Mouse (Mus musculus): ENCODE results near the gene Pdgfc. TPM values are rescaled to one million over a fixed set of nuclear protein-coding genes. Genes with fewer than 3 reads are reported as not detected.

The Pdgfc gene
- total RNA-seq, 1 experiment: 16.9 TPM

DNA sequence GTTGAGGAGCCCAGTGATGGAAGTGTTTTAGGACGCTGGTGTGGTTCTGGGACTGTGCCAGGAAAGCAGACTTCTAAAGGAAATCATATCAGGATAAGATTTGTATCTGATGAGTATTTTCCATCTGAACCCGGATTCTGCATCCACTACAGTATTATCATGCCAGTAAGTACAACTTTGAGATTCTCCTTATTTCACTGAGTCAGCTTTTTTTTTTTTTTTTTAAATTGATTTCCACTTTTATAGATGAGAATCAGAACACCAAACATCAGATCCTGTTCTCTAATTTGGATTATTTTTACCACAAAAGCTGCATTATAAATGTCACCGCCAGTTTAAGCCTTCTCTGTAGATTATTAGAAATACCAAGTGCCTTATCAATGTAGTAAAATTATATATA, 138.6 kb downstream of the Pdgfc start:
- no peak for DNase-seq (ENCODE audit: low read depth, low spot score)
- TF ChIP-seq CHD2 (IDR thresholded peaks at IDR 0.05; ENCODE audit: low read depth, low read length): no peak
- peak; percentile 69; the same call in 1 of the 2 replicates for TF ChIP-seq MAFK (IDR thresholded peaks at IDR 0.05; ENCODE audit: insufficient read depth, low read depth, low read length)
- no peak overlapping the region for H3K4me3 ChIP-seq (ENCODE audit: insufficient read depth in 1 of 2, low read depth in 1 of 2, low read length in 2 of 2, poor library complexity in 1 of 2, severe bottlenecking in 1 of 2)
- H3K36me3 ChIP-seq (ENCODE audit: control insufficient read depth, insufficient read depth, low read length, poor library complexity, severe bottlenecking): no peaks in the 10 kb centered on the region
- in situ Hi-C loops (cut with MboI; ENCODE audit: low sequenced_read_pairs in 2 of 2, unreplicated experiment in 2 of 2): no loop called here
- H3K4me1 ChIP-seq (ENCODE audit: control insufficient read depth in 2 of 2, insufficient read depth in 2 of 2, low read length in 2 of 2, poor library complexity in 1 of 2): no peaks in the 10 kb centered on the region
- no peak overlapping the region for H3K27ac ChIP-seq (ENCODE audit: insufficient read depth, low read depth, low read length, poor library complexity, severe bottlenecking)
- no peaks in the 10 kb centered on the region for H3K9me3 ChIP-seq (ENCODE audit: control insufficient read depth, insufficient read depth, low read depth, low read length)
- H3K9ac ChIP-seq (ENCODE audit: insufficient read depth, low read depth, low read length, poor library complexity, severe bottlenecking): no peak overlapping the region

DNA sequence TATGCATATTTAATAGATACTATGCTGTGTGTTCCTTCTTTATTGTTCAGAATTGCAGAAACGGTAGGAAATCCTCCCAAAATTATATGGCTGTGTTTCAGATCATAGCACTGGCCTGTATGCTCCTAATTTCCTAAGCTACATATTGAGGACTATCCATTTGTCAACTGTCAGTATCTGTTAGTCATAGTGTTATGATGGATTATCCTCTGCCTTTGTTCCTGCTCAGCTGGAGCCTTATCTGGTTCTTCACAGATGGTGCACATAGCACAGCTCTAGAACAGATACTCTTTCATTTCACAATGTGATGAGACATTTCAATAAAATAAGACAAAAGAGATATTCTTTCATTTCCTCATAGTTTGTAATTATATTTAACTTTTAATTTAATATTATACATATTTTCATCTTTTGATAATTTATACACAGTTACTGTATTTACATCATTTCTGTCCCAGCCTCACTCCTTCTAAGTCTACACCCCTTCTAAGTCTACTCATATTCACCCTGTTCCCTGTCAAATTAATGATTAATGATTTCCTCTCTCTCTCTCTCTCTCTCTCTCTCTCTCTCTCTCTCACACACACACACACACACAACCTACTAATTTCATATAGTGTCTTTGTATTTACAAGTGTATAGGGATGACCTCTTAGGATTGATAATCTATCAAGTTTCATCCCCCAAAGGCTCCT, 145.2 kb downstream of the Pdgfc start:
- no peaks in the 10 kb centered on the region for H3K36me3 ChIP-seq (ENCODE audit: control insufficient read depth, insufficient read depth, low read length, poor library complexity, severe bottlenecking)
- no peaks in the 10 kb centered on the region for H3K4me1 ChIP-seq (ENCODE audit: control insufficient read depth in 2 of 2, insufficient read depth in 2 of 2, low read length in 2 of 2, poor library complexity in 1 of 2)
- TF ChIP-seq MAFK (IDR thresholded peaks at IDR 0.05; ENCODE audit: insufficient read depth, low read depth, low read length): no peak
- TF ChIP-seq ZC3H11A (IDR thresholded peaks at IDR 0.05; ENCODE audit: borderline replicate concordance, low read depth, low read length): no peak
- no peak for TF ChIP-seq HCFC1 (IDR thresholded peaks at IDR 0.05; ENCODE audit: borderline replicate concordance, insufficient read depth, low read length)
- TF ChIP-seq CHD2 (IDR thresholded peaks at IDR 0.05; ENCODE audit: low read depth, low read length): no peak
- no peak for TF ChIP-seq ZNF384 (IDR thresholded peaks at IDR 0.05; ENCODE audit: low read depth, low read length)
- no peak overlapping the region for H3K4me3 ChIP-seq (ENCODE audit: insufficient read depth in 1 of 2, low read depth in 1 of 2, low read length in 2 of 2, poor library complexity in 1 of 2, severe bottlenecking in 1 of 2)
- DNase-seq (ENCODE audit: low read depth, low spot score): no peak
- no peak overlapping the region for H3K27ac ChIP-seq (ENCODE audit: insufficient read depth, low read depth, low read length, poor library complexity, severe bottlenecking)
- H3K9ac ChIP-seq (ENCODE audit: insufficient read depth, low read depth, low read length, poor library complexity, severe bottlenecking): no peak overlapping the region
- in situ Hi-C loops (cut with MboI; ENCODE audit: low sequenced_read_pairs in 2 of 2, unreplicated experiment in 2 of 2): no loop called here
- no peaks in the 10 kb centered on the region for H3K9me3 ChIP-seq (ENCODE audit: control insufficient read depth, insufficient read depth, low read depth, low read length)

DNA sequence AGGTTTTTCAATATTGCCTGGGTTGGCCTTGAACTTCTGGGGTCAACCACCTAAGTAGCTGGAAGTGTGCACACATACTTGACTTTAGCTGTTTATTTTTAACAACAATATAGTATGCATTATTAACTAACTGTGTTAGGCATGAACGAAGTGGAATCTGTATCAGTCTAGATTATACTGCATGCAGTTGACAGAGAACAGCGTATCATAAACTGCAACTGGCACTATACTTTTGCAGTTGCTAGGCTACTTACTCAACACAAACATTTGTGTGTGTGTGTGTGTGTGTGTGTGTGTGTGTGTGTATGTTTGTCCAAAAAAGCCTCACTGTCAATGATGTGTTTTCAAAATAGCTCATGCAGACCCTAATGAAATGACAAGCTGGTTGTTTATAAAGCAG, 160.7 kb downstream of the Pdgfc start:
- in situ Hi-C loops (cut with MboI; ENCODE audit: low sequenced_read_pairs in 2 of 2, unreplicated experiment in 2 of 2): no loop called here
- no peak for TF ChIP-seq HCFC1 (IDR thresholded peaks at IDR 0.05; ENCODE audit: borderline replicate concordance, insufficient read depth, low read length)
- no peak for TF ChIP-seq ZC3H11A (IDR thresholded peaks at IDR 0.05; ENCODE audit: borderline replicate concordance, low read depth, low read length)
- TF ChIP-seq ZNF384 (IDR thresholded peaks at IDR 0.05; ENCODE audit: low read depth, low read length): no peak
- TF ChIP-seq MAFK (IDR thresholded peaks at IDR 0.05; ENCODE audit: insufficient read depth, low read depth, low read length): no peak
- no peak for TF ChIP-seq CHD2 (IDR thresholded peaks at IDR 0.05; ENCODE audit: low read depth, low read length)
- Histone ChIP-seq H3K4me1 (ENCODE audit: control insufficient read depth in 2 of 2, insufficient read depth in 2 of 2, low read length in 2 of 2, poor library complexity in 1 of 2) (no peaks in the 10 kb centered on the region), H3K36me3 (ENCODE audit: control insufficient read depth, insufficient read depth, low read length, poor library complexity, severe bottlenecking) (no peaks in the 10 kb centered on the region), H3K27ac (ENCODE audit: insufficient read depth, low read depth, low read length, poor library complexity, severe bottlenecking) (no peak overlapping the region), H3K9me3 (ENCODE audit: control insufficient read depth, insufficient read depth, low read depth, low read length) (no peaks in the 10 kb centered on the region), H3K9ac (ENCODE audit: insufficient read depth, low read depth, low read length, poor library complexity, severe bottlenecking) (no peak overlapping the region), H3K4me3 (ENCODE audit: insufficient read depth in 1 of 2, low read depth in 1 of 2, low read length in 2 of 2, poor library complexity in 1 of 2, severe bottlenecking in 1 of 2) (no peak overlapping the region)
- no peak for DNase-seq (ENCODE audit: low read depth, low spot score)

DNA sequence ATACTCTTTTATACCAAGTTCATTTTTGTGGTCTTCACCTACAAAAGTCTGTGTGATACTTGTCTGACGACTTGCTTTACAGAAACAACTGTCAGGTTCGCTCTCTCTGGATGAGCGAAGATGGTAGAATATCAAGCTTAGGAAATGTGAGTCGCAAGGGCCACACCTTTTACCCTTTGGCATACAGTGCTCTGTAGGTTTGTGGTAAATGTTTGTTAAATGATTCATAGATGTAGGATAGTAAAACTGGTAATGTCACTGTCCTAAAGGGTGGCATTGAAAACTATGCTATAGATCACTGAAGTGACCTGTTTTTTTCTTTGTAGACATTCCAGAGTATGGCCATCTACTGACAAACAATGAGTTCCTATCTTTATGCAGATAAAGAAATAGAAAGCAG, 161.4 kb downstream of the Pdgfc start:
- H3K4me1 ChIP-seq (ENCODE audit: control insufficient read depth in 2 of 2, insufficient read depth in 2 of 2, low read length in 2 of 2, poor library complexity in 1 of 2): no peaks in the 10 kb centered on the region
- no peak for DNase-seq (ENCODE audit: low read depth, low spot score)
- no peak overlapping the region for H3K9ac ChIP-seq (ENCODE audit: insufficient read depth, low read depth, low read length, poor library complexity, severe bottlenecking)
- no peak overlapping the region for H3K4me3 ChIP-seq (ENCODE audit: insufficient read depth in 1 of 2, low read depth in 1 of 2, low read length in 2 of 2, poor library complexity in 1 of 2, severe bottlenecking in 1 of 2)
- in situ Hi-C loops (cut with MboI; ENCODE audit: low sequenced_read_pairs in 2 of 2, unreplicated experiment in 2 of 2): no loop called here
- H3K36me3 ChIP-seq (ENCODE audit: control insufficient read depth, insufficient read depth, low read length, poor library complexity, severe bottlenecking): no peaks in the 10 kb centered on the region
- H3K27ac ChIP-seq (ENCODE audit: insufficient read depth, low read depth, low read length, poor library complexity, severe bottlenecking): no peak overlapping the region
- H3K9me3 ChIP-seq (ENCODE audit: control insufficient read depth, insufficient read depth, low read depth, low read length): no peaks in the 10 kb centered on the region
- TF ChIP-seq MAFK (IDR thresholded peaks at IDR 0.05; ENCODE audit: insufficient read depth, low read depth, low read length): no peak
- no peak for TF ChIP-seq ZC3H11A (IDR thresholded peaks at IDR 0.05; ENCODE audit: borderline replicate concordance, low read depth, low read length)
- TF ChIP-seq ZNF384 (IDR thresholded peaks at IDR 0.05; ENCODE audit: low read depth, low read length): no peak
- no peak for TF ChIP-seq HCFC1 (IDR thresholded peaks at IDR 0.05; ENCODE audit: borderline replicate concordance, insufficient read depth, low read length)
- TF ChIP-seq CHD2 (IDR thresholded peaks at IDR 0.05; ENCODE audit: low read depth, low read length): no peak

DNA sequence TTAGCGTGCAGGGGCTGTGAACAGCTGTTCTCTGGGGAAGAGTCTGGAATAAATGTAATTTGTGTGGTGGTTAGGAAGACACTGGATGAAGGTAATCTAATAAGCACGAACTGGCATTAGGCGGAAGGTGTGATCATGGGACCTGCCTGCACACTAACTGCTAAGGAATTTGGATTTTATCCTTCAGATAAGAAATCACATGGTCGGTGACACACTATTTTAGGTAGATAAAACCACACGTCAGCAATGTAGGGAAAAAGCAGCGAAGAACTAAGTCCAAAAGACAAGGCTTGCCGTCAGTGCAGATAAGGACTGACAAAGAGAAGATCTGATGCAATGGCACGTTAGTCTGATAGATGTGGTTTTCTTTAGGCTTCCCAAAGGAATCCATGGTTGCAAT, 164.4 kb downstream of the Pdgfc start:
- in situ Hi-C loops (cut with MboI; ENCODE audit: low sequenced_read_pairs in 2 of 2, unreplicated experiment in 2 of 2): no loop called here
- DNase-seq (ENCODE audit: low read depth, low spot score): no peak

More for the DNA sequence above, 164.4 kb downstream of the Pdgfc start:
- Histone ChIP-seq H3K9me3 (ENCODE audit: control insufficient read depth, insufficient read depth, low read depth, low read length) (no peaks in the 10 kb centered on the region), H3K9ac (ENCODE audit: insufficient read depth, low read depth, low read length, poor library complexity, severe bottlenecking) (no peak overlapping the region), H3K27ac (ENCODE audit: insufficient read depth, low read depth, low read length, poor library complexity, severe bottlenecking) (no peak overlapping the region), H3K36me3 (ENCODE audit: control insufficient read depth, insufficient read depth, low read length, poor library complexity, severe bottlenecking) (no peaks in the 10 kb centered on the region), H3K4me3 (ENCODE audit: insufficient read depth in 1 of 2, low read depth in 1 of 2, low read length in 2 of 2, poor library complexity in 1 of 2, severe bottlenecking in 1 of 2) (no peak overlapping the region), H3K4me1 (ENCODE audit: control insufficient read depth in 2 of 2, insufficient read depth in 2 of 2, low read length in 2 of 2, poor library complexity in 1 of 2) (no peaks in the 10 kb centered on the region)
- TF ChIP-seq ZNF384 (IDR thresholded peaks at IDR 0.05; ENCODE audit: low read depth, low read length) (no peak), MAFK (IDR thresholded peaks at IDR 0.05; ENCODE audit: insufficient read depth, low read depth, low read length) (no peak), ZC3H11A (IDR thresholded peaks at IDR 0.05; ENCODE audit: borderline replicate concordance, low read depth, low read length) (no peak), CHD2 (IDR thresholded peaks at IDR 0.05; ENCODE audit: low read depth, low read length) (no peak), HCFC1 (IDR thresholded peaks at IDR 0.05; ENCODE audit: borderline replicate concordance, insufficient read depth, low read length) (no peak)
